Mouse (Mus musculus): ENCODE measurements at regions not wholly inside any gene's neighbourhood (a gene's known extent, or its start where the extent isn't known, plus 50 kb on each side); places are given as distances from the start of the nearest gene placed in this dataset.

GRCm38 (mm10) chr1:114287349-114287748, 1397.2 kb upstream of the Cntnap5a start:
- no peak for DNase-seq

- DNase-seq, result peak; percentile 83 to 94
Measured at GRCm38 (mm10) chr1:114330541-114330940, 1354.0 kb upstream of the Cntnap5a start.

- DNase-seq, result no peak
Measured at GRCm38 (mm10) chr1:114358215-114358995, 1326.2 kb upstream of the Cntnap5a start.

- DNase-seq, result no peak
Measured at GRCm38 (mm10) chr1:114392034-114392433, 1292.5 kb upstream of the Cntnap5a start.

Measured in cerebellum, postnatal 14 days (tissue).